Comparison of ENCODE assay signal across 9 mouse cellular contexts in genomic region chr10:120365380-120366172, GRCm38 (mm10).
DNase-seq lines count a peak whose midpoint lies in the region; ATAC-seq lines count a peak whose summit lies in the region.
"Had no signal": no experiment of that assay in that cellular context is flagged by ENCODE, and none has a peak within 500 bp of the region (broad histone marks: within the 10 kb centered on the region; RNA-seq: fewer than 3 reads in every experiment).

No protein-coding gene starts in this region.

- H3K4me1 ChIP-seq in embryonic facial prominence, embryonic 12.5 days, result peaks cover 48% of the 10 kb centered on the region
- peaks cover 53% of the 10 kb centered on the region for H3K4me1 ChIP-seq in intestine, embryonic 14.5 days (replicated peaks; ENCODE audit: control insufficient read depth, insufficient read depth, low read length)
- H3K4me1 ChIP-seq in midbrain, embryonic 14.5 days (ENCODE audit: control insufficient read depth, insufficient read depth, low read length), result no peaks in the 10 kb centered on the region

- intact Hi-C loops in heart, postnatal 14 days (cut with DNase I), result no loop called here

- H3K36me3 ChIP-seq in embryonic facial prominence, embryonic 12.5 days, result peaks cover 12% of the 10 kb centered on the region; the same call in 1 of the 2 replicates
- H3K36me3 ChIP-seq in intestine, embryonic 14.5 days (ENCODE audit: control insufficient read depth, insufficient read depth, low read length), result peaks cover 16% of the 10 kb centered on the region
- H3K36me3 ChIP-seq in midbrain, embryonic 14.5 days (ENCODE audit: control insufficient read depth, insufficient read depth, low read length), result no peaks in the 10 kb centered on the region

- H3K27ac ChIP-seq in embryonic facial prominence, embryonic 12.5 days, result peak overlapping the region; percentile 88
- H3K27ac ChIP-seq in intestine, embryonic 14.5 days (ENCODE audit: low read depth), result peak overlapping the region; percentile 86
- no peak overlapping the region for H3K27ac ChIP-seq in midbrain, embryonic 14.5 days (replicated peaks; ENCODE audit: low read depth, low read length)

- peak; percentile 25 to 31 for DNase-seq in cerebellum, postnatal 10 days
- DNase-seq in cerebellum, postnatal 4 days (ENCODE audit: low spot score in 2 of 2), result no peak
- peak; percentile 69 for DNase-seq in intestine, embryonic 14.5 days (ENCODE audit: low spot score)
- DNase-seq in midbrain, embryonic 14.5 days, result no peak
- no peak for DNase-seq in thymus, postnatal 0 days (ENCODE audit: low spot score)
- no peak for DNase-seq in frontal cortex, postnatal 14 days (ENCODE audit: low spot score in 2 of 2)
- DNase-seq in heart, postnatal 14 days, result no peak
- DNase-seq: gastrocnemius, postnatal 25 days had no signal

- no peaks in the 10 kb centered on the region for H3K27me3 ChIP-seq in embryonic facial prominence, embryonic 12.5 days
- no peaks in the 10 kb centered on the region for H3K27me3 ChIP-seq in intestine, embryonic 14.5 days (replicated peaks; ENCODE audit: control insufficient read depth, insufficient read depth, low read length)
- H3K27me3 ChIP-seq in midbrain, embryonic 14.5 days (ENCODE audit: control insufficient read depth, insufficient read depth, low read length), result no peaks in the 10 kb centered on the region

- 25% methylated on average over 24 of the region's 24 CpGs for WGBS in embryonic facial prominence, embryonic 12.5 days
- WGBS in intestine, embryonic 14.5 days, result 22% methylated on average over 24 of the region's 24 CpGs
- 46% methylated on average over 24 of the region's 24 CpGs for WGBS in midbrain, embryonic 14.5 days

- ATAC-seq in embryonic facial prominence, embryonic 12.5 days (ENCODE audit: insufficient number of reproducible peaks, insufficient read depth, low FRiP score, low TSS enrichment), result peak; percentile 87
- peak; percentile 75 for ATAC-seq in intestine, embryonic 14.5 days (replicated peaks; ENCODE audit: low FRiP score, low TSS enrichment, low read depth)
- no peak for ATAC-seq in midbrain, embryonic 14.5 days (ENCODE audit: low FRiP score, low TSS enrichment)

- H3K4me2 ChIP-seq in embryonic facial prominence, embryonic 12.5 days (replicated peaks), result peak overlapping the region; percentile 37
- H3K4me2 ChIP-seq in intestine, embryonic 14.5 days (ENCODE audit: low read length), result peak overlapping the region; percentile 29
- H3K4me2 ChIP-seq in midbrain, embryonic 14.5 days (ENCODE audit: low read length), result peak overlapping the region; percentile 28

- no peak overlapping the region for H3K4me3 ChIP-seq in embryonic facial prominence, embryonic 12.5 days
- H3K4me3 ChIP-seq in intestine, embryonic 14.5 days (ENCODE audit: low read depth, low read length), result no peak overlapping the region
- no peak overlapping the region for H3K4me3 ChIP-seq in midbrain, embryonic 14.5 days (replicated peaks; ENCODE audit: low read depth, low read length)

- no peak overlapping the region for H3K9ac ChIP-seq in embryonic facial prominence, embryonic 12.5 days
- 0 out of 2 replicates have a peak overlapping the region, but pooled peaks have one; percentile 1 for H3K9ac ChIP-seq in intestine, embryonic 14.5 days (ENCODE audit: low read length)
- no peak overlapping the region for H3K9ac ChIP-seq in midbrain, embryonic 14.5 days (replicated peaks; ENCODE audit: low read length)

- H3K9me3 ChIP-seq in embryonic facial prominence, embryonic 12.5 days, result no peaks in the 10 kb centered on the region
- no peaks in the 10 kb centered on the region for H3K9me3 ChIP-seq in intestine, embryonic 14.5 days (ENCODE audit: control insufficient read depth, low read length)
- no peaks in the 10 kb centered on the region for H3K9me3 ChIP-seq in midbrain, embryonic 14.5 days (ENCODE audit: control insufficient read depth, low read length)

Comparison
In these comparisons a context has a peak if more than half of its experiments do, and no peak if none do; other contexts are left out.
1. DNase-seq: peak in cerebellum, postnatal 10 days (2 of 2) and intestine, embryonic 14.5 days (single experiment); none in cerebellum, postnatal 4 days (0 of 2), midbrain, embryonic 14.5 days (single experiment), thymus, postnatal 0 days (single experiment), frontal cortex, postnatal 14 days (0 of 2) and heart, postnatal 14 days (0 of 2).
2. Peak in every context shown above with its lines, with median percentiles within 50 percentile points of each other: H3K4me2 ChIP-seq.